Mouse (Mus musculus) ES-Bruce4 (cell line): Measurements from ENCODE around the gene Spats2. TPM values are rescaled to one million over a fixed set of nuclear protein-coding genes. Genes with fewer than 3 reads are reported as not detected.

Source experiments
- H3K27ac ChIP-seq: 2 replicates; pipeline ENCODE4 v1.5.1; 2012; ENCODE audit warnings: low read length, inconsistent platforms; ENCODE audit not compliant: insufficient read depth
- H3K27me3 ChIP-seq: 2 replicates; pipeline ENCODE4 v1.6.1; 2012; ENCODE audit warnings: mild to moderate bottlenecking, low read length, inconsistent platforms; ENCODE audit not compliant: control insufficient read depth, poor library complexity, insufficient read depth, severe bottlenecking
- H3K36me3 ChIP-seq: 2 replicates; pipeline ENCODE4 v1.6.1; 2012; ENCODE audit warnings: inconsistent platforms, mild to moderate bottlenecking, low read length, moderate library complexity; ENCODE audit not compliant: control insufficient read depth, poor library complexity, insufficient read depth, severe bottlenecking
- H3K4me1 ChIP-seq: one replicate; pipeline ENCODE4 v1.8.1; 2011; ENCODE audit warnings: low read length; ENCODE audit not compliant: control insufficient read depth, insufficient read depth
- H3K4me3 ChIP-seq: 2 replicates; pipeline ENCODE4 v1.5.1; 2011; ENCODE audit warnings: low read depth, mild to moderate bottlenecking, low read length
- H3K9ac ChIP-seq: 2 replicates; pipeline ENCODE4 v1.6.1; 2012; ENCODE audit warnings: low read depth, mild to moderate bottlenecking, inconsistent platforms; ENCODE audit not compliant: poor library complexity, severe bottlenecking
- H3K9me3 ChIP-seq: replicated peaks from 2 replicates; pipeline ENCODE4 v1.6.1; 2012; ENCODE audit warnings: mild to moderate bottlenecking, low read length, inconsistent platforms; ENCODE audit not compliant: control insufficient read depth, poor library complexity, insufficient read depth, severe bottlenecking
- CTCF ChIP-seq: IDR thresholded peaks from one replicate; pipeline ENCODE4 v1.8.1; 2011; ENCODE audit warnings: low read depth, low read length
- EP300 ChIP-seq: IDR thresholded peaks from 2 replicates; pipeline ENCODE4 v1.6.1; 2011; ENCODE audit warnings: low read depth, low read length; ENCODE audit not compliant: insufficient read depth
- POLR2A ChIP-seq: IDR thresholded peaks from one replicate; pipeline ENCODE4 v1.8.1; 2011; ENCODE audit warnings: low read length; ENCODE audit not compliant: insufficient read depth
- polyA plus RNA-seq: library from polyadenylated mRNA; stranded (reverse); fragments of >200 nt; gene quantifications from 2 replicates; pipeline ENCODE4 v1.2.4, GENCODE M21; 2011; ENCODE audit warnings: low read depth; ENCODE audit not compliant: missing spikeins, insufficient read depth, insufficient read length

Gene Spats2
- polyA plus RNA-seq, 1 experiment = 60.7 TPM

GRCm38 (mm10) chr15:99126816-99127365 lies 1.2 kb downstream of the Spats2 start:
- Histone ChIP-seq H3K27ac (0 out of 2 replicates have a peak overlapping the region, but pooled peaks have one; percentile 12), H3K9me3 (no peaks in the 10 kb centered on the region), H3K4me3 (peak overlapping the region; percentile 97), H3K4me1 (peaks cover 7% of the 10 kb centered on the region), H3K36me3 (no peaks in the 10 kb centered on the region), H3K9ac (peak overlapping the region; percentile 99), H3K27me3 (no peaks in the 10 kb centered on the region)
- TF ChIP-seq CTCF = no peak
- TF ChIP-seq EP300 = no peak

GRCm38 (mm10) chr15:99127851-99128522 lies 2.3 kb downstream of the Spats2 start:
- peaks cover 7% of the 10 kb centered on the region for H3K4me1 ChIP-seq
- TF ChIP-seq CTCF (no peak), EP300 (no peak), POLR2A (no peak)
- no peaks in the 10 kb centered on the region for H3K27me3 ChIP-seq
- no peaks in the 10 kb centered on the region for H3K36me3 ChIP-seq
- no peak overlapping the region for H3K9ac ChIP-seq
- H3K9me3 ChIP-seq = no peaks in the 10 kb centered on the region
- H3K27ac ChIP-seq = no peak overlapping the region
- H3K4me3 ChIP-seq = no peak overlapping the region

GRCm38 (mm10) chr15:99129441-99129840 lies 3.7 kb downstream of the Spats2 start:
- Histone ChIP-seq H3K27ac (no peak overlapping the region), H3K4me1 (peaks cover 4% of the 10 kb centered on the region), H3K4me3 (no peak overlapping the region), H3K36me3 (no peaks in the 10 kb centered on the region), H3K9ac (no peak overlapping the region), H3K27me3 (no peaks in the 10 kb centered on the region), H3K9me3 (no peaks in the 10 kb centered on the region)
- TF ChIP-seq POLR2A = no peak
- TF ChIP-seq CTCF = no peak

GRCm38 (mm10) chr15:99129956-99130910 lies 4.5 kb downstream of the Spats2 start:
- H3K27ac ChIP-seq = no peak overlapping the region
- no peak overlapping the region for H3K9ac ChIP-seq
- H3K4me3 ChIP-seq = 0 out of 2 replicates have a peak overlapping the region, but pooled peaks have one; percentile 20
- H3K27me3 ChIP-seq = no peaks in the 10 kb centered on the region
- H3K36me3 ChIP-seq = no peaks in the 10 kb centered on the region
- no peak for TF ChIP-seq POLR2A
- peak; percentile 51; the same call in 1 of the 2 replicates for TF ChIP-seq EP300
- peaks cover 3% of the 10 kb centered on the region for H3K4me1 ChIP-seq
- H3K9me3 ChIP-seq = no peaks in the 10 kb centered on the region

- Histone ChIP-seq H3K27me3 (no peaks in the 10 kb centered on the region), H3K27ac (no peak overlapping the region), H3K4me1 (peaks cover 3% of the 10 kb centered on the region), H3K4me3 (no peak overlapping the region), H3K9ac (no peak overlapping the region), H3K36me3 (no peaks in the 10 kb centered on the region), H3K9me3 (no peaks in the 10 kb centered on the region)
- TF ChIP-seq CTCF (no peak), EP300 (no peak), POLR2A (no peak)
Observed at GRCm38 (mm10) chr15:99138389-99138788, 12.7 kb downstream of the Spats2 start.
